Mouse (Mus musculus) mouse trophoblast stem cell (cell line): ENCODE data around the gene Ranbp9.
"Not testable (repeated sequence)": the region's sequence is repeated elsewhere in the genome, so short reads cannot be mapped to it uniquely, and the experiment has no call there.

Experiments used
- in situ Hi-C, 2 experiments: fragments of 300-500 bp; cut with MseI, MboI; formaldehyde crosslinking; loops; 2 replicates in 1 of 2; 3 replicates in 1 of 2; pipeline ENCODE4 v1.15.1; 2025

Gene Ranbp9

DNA sequence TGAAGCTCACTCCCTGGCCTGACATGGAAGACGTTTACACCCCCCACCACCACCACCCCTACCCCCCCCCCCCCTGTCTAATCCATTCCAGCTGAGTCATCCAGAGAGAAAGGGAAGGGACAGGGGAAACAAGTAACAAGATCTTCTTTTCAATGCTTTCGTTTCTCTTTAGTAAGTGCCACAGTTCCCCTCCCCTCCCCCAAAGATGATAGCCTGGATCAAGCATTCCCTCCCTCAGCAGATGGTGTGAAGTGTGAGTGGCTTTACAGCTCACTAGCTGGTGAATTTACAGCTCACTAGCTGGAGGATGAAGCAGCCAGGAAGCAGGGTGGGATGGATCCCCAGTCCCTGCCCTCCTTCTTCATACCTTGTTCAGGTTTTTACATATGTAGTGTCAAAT lies 15.6 kb upstream of the Ranbp9 start:
- in situ Hi-C loops, result no loop called here

DNA sequence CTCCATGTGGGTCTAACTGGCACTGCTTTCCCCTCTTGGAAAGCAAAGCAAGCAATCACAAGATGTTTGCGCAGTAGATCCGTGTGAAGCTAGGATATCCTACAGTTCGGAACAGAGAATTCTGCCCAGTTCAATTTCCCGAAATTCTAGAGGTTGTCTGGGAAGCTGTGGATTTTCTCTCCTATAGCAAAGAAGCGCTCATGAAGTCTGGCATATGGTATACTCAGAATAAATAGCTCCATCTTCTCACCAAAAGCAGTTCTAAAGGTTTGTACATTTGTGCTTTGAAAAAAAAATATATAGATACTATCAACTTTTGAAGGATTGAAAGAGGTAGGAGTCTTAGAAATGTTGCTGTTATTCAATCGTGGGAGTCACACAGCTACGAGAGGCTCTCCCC lies 14.6 kb upstream of the Ranbp9 start:
- in situ Hi-C loops, result no loop called here

DNA sequence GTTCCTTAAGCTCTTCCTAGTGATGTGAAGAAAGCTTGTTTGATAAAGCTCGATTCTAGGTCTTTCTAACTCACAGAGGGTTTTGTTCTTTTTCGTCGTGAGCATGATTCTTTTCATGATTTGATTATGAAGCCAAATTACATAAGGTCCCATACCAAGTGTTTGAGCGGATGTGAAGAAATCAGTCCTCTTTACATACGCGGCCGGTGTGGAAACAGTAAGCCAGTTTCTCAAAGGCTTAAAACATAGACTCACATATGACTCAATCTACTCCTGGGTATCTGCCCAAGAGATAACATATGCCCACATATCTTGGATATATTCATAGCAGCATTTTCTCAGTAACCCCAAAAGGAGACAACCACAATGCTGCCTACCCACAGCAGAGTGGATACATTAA lies 12.6 kb upstream of the Ranbp9 start:
- in situ Hi-C loops, result no loop called here

DNA sequence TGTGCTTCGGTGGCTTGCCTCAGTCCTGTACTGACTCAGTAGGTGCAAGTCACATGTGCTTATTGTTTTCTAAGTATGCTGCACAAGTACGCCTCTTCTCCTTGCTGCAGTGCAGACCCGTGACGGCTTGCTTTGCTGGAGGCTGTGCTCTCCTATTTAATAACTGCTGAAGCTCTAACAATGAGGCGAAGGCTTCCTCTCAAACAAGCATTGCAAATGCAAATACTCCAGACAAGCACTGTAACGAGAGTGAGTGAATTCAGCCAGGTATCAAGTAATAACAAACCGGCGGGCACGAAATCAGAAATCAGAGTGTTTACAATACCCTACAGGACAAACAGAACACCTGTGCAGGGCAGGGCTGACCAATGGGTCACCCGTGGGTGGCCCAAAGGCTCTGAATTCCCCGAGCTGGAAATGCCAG lies 12.0 kb upstream of the Ranbp9 start:
- in situ Hi-C loops, result no loop called here

DNA sequence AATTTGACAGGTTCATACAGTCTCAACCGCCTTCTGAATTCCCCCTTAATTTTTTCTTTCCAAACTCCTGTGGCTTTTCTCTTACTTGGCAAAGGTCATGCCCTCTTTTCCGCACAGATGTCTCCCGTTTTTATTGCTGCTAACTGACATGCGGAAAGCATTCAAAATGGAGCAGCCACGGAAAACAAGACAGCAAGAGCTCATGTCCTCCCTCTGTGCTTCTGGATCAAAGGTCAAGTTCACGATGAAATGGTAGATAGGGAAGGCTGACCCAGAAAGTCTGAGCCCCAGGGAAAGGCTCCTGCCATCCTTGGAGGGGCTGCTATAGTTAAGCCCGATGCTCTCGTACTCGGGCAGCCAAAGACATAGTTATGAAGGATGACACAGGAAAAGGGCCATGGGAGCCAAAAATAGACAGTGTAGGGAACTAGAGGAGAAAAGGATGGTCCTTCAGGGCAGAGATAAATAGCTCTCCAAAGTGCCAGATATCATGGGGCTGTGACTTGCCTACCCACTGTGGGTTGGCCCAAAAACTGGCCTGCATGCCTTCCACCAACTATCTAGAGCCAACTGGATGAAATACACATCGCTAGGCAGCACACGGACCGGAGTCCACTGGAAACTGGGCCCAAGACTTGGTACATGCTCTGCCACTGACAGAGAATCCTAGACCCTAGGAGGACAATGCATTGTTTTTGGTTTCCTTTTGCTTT lies 5.6 kb upstream of the Ranbp9 start:
- in situ Hi-C loops, result no loop called here

DNA sequence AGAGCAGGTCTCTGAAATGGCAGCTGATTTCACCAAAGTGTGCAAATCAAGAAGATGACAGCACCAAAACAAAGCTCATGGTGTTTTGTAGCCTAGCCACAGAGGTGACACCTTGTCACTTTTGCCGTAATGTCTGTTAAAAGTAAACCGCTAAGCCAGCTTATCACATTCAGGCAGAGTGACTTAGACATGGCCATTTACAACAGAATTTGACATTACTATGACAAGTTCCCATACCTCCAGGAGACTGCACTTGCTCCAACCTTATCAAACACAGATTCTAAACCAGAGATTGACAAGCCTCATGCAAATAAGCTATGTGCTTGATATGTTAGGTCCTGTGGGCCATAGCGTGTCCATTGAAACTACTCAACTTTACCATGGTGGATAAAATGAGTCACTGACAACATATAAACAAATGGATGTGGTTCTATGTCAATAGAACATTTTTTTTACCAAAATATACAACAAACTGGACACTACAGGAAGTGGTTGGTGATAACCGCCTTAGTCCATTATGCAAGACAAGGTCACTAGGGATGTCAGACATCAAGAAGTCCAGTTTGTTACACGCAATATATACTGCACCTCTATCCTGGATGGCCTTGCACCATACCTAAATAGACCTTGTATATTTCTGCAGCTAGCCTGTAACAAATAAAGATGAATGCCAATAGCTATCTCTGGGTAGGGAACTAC lies 4.3 kb upstream of the Ranbp9 start:
- in situ Hi-C loops, result no loop called here

DNA sequence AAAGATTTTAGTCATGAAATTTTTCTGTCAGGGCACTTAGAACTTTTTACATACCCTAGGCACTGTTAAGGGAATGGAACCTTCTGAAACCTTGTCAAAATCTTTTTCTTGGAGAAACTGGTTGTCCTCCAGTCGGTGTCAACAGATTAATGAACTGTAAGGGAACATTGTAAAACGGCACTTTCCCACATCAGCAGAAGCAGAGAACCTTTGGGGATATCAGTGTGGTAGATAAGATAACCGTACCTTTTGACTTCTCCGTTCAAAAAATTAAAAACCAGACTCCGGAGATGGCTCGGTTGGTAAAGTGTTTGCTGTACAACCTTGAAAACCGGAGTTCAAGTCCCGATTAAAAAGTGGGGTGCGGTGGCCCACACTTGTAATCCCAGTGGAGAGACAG lies 1.7 kb upstream of the Ranbp9 start:
- in situ Hi-C loops, result no loop called here

DNA sequence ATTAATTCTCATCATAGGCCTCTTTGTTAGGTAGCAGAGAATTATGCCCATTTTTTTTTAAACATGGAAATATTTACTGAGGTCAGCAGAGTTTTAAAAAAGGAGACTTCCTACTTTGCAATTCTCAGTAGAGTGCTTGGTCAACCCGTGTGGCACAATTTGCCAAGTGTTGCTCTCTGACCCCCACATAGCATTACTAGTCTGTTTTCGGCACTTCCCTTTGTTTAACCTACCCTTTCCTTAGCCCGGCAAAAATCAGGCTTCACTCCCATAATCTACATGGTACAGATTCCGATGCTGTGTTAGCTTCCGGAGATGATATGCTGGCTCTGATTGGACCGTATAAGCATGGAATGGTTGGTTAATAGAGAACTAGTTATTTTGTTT lies 770 bp upstream of the Ranbp9 start:
- in situ Hi-C loops, result no loop called here

DNA sequence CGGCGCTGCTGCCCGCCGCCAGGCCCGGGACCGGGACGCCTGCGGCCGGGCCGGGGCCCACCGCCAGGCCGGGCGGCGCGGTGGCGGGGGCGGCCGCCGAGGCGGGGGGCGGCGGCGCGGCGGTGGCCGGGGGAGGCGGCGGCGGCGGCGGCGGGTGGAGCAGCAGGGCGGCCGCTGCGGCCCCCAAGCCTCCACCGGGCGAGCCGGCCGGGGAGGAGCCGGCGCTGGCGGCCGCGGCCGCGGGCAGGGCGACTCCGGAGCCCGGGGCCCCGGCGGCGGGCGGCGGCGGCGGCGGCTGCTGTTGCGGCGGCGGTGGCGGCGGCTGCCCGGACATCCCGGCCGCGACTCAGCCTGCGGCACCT lies 506 bp downstream of the Ranbp9 start:
- in situ Hi-C loops, result no loop called here

DNA sequence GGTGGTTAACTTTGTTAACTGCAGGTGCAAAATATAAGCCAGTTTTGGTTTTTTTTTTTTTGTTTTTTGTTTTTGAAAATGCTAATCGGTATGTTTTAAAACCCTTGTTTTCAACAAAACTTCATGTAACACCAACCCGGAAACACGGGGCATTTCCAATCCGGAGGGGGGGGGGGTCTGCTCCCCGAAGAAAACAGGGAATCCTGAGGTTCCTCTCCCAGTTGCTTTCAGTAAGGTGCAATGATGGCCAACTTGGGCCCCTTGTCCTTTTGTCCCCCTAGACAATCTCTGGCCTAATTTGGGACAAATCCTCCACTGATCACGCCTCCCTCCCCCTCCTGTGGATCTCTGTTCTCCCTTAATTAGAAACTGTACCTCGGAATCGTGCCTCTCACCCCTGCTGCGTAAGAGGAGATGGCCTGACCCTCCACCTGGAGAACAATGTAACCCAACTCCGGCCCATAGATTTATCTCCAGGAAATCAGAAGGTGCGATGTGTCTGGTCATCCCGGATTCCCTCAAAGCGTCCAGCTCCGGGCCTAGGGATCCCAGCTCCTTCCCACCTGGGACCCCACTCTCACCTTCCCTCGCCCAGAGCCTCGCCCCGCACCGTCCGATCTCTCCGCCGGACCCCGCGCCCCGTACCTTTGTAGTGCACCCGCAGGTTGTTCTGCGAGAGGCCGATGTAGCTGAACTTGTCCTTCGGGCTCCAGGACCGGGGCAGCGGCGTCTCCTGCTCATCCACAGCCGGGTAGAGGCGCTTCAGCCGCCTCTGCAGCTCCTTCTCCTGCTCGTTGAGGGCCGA lies 1.1 kb downstream of the Ranbp9 start:
- in situ Hi-C loops, result no loop called here

DNA sequence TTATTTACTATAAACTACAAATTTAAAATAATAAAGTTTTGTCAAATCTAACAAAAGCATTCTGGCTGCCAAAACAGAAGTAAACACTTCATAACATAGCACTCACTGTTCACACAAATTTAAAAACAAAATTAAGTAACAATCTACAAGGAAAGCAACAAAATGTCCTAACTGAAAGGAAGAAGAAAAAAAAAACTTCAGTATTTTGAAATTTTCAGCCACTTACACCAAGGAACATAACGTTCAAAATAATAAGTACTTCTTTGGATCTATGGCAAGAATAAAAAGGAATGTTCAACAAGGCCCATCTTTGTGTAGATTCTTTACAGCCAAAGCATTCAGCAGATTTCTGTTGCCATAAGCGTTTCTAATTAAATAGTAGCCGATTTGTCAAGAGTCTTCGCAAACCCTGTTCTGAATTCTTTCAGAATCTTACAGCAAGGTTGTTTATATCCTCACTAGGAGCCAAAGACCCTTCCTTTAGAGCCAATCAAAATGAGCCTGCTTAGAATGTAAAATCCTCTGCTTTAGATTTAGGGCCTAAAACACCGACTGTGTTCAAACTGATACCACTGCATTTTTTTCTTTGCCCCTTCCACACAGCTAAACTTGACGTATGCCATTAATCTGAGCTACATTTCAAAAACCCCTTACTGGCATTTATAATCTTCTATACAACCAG lies 1.9 kb downstream of the Ranbp9 start:
- in situ Hi-C loops, result no loop called here

DNA sequence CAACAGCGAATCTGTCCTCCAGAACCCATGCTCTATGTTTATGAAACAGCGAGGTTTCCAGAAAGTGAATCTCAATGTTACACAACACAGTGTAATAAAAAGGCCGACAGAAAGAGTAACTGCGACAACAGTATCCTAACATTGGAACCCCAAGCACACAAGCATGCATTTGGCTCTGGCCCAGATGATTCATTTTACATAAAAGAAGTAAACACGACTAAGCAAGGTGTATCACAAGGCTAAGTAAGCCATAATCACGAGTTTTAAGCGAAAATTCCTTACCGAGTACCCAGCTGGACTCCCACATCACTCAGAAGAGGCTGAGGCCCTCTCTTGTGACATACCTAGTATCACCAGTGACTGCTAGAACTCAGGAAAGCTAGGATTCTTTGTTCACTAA lies 2.5 kb downstream of the Ranbp9 start:
- in situ Hi-C loops, result no loop called here

DNA sequence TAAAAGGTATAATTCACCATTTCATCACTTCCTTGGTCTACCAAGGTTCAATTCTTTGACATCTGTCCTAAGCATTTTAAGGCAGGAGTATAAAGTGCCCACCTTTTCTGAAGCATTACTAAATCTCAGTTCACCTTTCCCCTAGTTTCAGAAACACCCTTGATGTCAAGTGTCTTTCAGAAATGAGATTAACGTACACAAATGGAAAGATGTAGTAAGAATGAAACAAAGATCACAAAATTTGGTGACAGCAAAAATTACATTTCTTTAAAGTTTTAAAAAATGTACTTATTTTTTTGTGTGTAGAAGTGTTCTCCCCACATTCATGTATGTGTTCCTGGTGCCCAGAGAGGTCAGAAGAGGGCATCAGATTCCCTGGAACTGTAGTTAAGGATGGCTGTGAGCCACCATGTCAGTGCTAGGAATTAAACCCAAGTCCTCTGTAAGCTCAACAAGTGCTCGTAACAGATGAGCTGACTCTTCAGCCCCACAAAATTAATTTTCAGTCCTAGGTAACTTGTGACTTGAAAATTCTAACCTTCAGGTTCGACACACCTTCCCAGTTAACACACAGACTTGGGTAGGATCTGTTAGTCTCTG lies 3.9 kb downstream of the Ranbp9 start:
- in situ Hi-C loops, result no loop called here

DNA sequence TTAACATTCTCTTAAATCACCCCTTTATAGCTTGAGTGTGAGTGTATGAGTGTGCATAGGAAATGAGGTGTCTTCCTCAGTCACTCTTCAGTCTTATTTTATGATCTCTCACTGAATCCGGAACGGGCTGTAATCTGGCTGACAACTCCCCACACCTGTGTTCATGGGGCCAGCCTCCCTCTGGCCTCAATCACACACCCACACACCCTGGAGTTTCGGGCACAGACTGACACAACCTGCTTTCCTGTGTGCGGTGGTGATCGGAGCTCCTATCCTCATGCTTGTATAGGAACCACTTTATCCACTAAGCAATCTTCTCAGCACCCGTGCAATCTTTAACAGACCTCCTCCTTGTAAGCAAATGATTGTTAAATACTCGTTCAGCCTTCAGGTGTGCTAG lies 4.9 kb downstream of the Ranbp9 start:
- in situ Hi-C loops, result no loop called here

DNA sequence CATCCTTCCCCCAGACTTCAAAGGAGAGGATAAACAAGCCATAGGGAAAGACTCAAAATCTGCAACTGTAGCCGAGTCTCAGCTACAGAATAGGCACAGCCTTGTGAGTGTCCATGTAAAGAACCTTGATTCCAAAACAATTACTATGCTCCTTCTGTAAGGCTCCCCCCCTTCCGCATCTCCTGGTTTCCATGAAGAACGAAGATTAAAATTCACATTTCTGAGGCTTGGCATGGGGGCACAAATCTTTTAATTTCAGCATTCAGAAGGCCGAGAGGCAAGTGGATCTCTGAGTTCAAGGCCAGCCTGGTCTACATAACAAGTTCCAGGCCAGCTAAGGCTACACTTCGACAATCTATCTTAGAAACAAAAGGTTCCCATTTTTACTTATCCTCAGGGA lies 6.4 kb downstream of the Ranbp9 start:
- in situ Hi-C loops, result no loop called here

DNA sequence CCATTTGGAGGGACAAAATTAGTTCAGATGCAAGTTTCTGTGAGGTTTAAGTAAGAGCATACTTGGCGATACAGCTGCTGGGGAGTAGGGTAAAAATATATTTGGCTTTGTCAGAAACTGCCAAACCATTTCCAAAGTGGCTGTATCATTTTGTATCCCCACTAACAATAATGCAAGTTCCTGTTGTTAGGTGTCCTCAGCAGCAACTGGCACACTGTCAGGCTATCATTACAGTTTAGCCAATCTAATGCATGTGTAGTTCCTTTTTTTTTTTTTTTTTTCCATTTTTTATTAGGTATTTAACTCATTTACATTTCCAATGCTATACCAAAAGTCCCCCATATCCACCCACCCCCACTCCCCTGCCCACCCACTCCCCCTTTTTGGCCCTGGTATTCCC lies 9.2 kb downstream of the Ranbp9 start:
- in situ Hi-C loops, result not testable (repeated sequence)

DNA sequence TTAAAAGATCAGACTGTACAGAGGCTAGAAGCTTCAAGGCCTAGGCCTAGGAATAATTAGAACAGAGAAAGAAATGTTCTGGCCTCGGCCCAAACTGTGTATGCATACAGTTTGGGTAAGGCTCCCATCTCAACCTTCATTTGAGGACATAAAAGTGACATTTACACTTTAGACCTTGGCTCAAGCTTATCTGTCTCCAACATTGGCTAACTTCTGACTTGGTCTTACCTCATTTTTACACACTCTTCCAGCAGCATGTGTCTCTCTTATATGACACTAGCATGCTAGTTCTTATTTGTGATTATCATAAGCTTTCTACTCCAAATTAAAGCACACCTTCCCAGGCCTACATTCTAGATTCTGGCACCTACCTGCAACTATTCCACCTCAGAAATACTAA lies 11.5 kb downstream of the Ranbp9 start:
- in situ Hi-C loops, result no loop called here

DNA sequence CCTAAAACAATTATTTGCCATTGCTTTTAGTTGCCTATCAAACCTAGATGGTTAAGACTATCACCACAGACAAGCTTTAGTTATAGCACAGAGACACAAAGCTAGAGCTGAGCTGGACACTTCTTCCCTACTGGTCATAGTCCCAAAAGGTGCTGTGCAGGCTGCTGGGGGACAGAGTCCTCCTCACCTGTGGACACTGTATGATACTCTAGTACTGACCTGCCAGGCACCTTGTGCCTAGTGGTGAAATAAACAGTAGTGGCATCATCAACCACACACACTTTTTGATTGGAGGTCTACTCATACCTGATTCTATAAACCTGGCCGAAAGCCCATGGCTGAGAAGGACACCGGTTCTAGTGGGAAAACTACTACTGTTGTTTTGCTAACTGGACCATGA lies 16.5 kb downstream of the Ranbp9 start:
- in situ Hi-C loops, result no loop called here

DNA sequence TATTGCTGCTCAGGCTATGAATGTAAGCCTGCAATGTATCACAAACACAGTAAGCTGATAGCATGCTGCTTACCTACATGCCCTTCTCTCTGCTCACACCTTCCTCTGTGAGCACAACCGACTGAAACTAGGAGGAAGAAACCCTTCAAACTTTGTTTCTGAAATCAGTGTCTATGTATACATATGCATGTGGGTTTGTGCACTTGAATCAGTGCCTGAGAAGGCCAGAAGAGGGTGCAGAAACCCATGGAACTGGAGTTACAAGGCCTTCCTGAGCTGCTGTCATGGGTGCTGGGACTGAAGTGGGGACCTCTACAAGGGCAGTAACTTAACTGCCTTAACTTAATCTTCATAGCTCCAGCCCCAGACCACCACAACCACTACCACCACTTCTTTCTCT lies 23.9 kb downstream of the Ranbp9 start:
- in situ Hi-C loops, result no loop called here

DNA sequence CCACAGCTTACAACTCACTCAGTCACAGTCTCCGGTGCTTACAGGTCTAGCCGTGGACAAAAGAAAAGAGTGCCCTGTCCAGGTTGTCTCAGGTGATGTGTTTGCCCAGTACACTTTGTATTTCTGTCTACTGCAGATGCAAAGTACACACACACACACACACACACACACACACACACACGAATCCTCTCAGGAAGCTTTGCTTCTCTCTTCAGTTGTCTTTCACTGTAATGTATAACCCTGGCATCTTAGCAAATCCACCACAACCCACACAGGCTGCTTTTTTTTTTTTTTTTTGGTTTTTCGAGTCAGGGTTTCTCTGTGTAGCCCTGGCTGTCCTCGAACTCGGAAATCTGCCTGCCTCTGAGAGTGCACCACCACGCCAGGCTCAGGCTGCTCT lies 26.7 kb downstream of the Ranbp9 start:
- in situ Hi-C loops, result no loop called here

DNA sequence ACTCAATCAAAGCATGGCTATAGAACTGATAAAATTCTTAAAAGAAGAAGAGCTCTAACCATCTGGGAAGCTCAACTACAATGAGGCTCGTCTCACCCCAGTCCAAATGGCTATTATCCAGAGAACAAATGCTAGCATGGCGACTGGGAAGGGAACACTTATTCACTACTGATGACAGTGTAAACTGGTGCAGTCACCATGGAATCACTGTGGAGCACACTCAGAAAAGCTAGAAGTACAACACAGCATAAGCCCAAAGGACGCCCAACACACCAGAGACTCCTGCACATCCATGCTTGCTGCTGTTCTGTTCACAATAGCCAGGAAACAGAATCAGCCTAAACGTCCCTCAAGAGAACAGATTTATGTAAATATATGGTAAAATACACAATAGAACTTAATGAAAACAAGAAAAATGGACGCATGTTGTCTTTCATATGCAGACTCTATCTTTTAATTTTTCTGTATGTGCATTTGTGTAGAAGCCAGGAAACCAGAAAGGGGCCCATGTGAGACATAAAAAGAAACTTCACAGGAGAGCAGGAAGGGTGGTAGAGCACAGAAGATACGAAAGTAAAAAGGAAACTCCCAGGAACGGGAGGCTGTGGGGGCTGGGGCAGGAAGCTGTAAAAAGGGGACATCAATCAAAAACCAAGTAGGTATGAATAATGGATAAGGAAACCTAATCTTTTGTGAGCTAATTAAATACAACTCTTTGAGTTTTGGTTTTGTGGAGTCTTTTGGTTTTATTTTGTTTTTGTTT lies 28.1 kb downstream of the Ranbp9 start:
- in situ Hi-C loops, result no loop called here
